Mouse (Mus musculus) megakaryocyte, embryonic 14.5 days (primary cell): ENCODE results near the gene Flvcr2.

Experiments
- FLI1 ChIP-seq: IDR thresholded peaks from 2 replicates; pipeline ENCODE4 v1.6.1; 2012; ENCODE audit warnings: low read length, inconsistent platforms, mixed read lengths
- GATA1 ChIP-seq: IDR thresholded peaks from 3 replicates; pipeline ENCODE4 v1.6.1; 2012; ENCODE audit warnings: mixed read lengths, low read length, inconsistent platforms, borderline replicate concordance

GRCm38 (mm10) chr12:85822051-85822450, 75.7 kb downstream of the Flvcr2 start:
- no peak for TF ChIP-seq GATA1
- no peak for TF ChIP-seq FLI1
